Mouse (Mus musculus) right cerebral cortex, postnatal 14 days (tissue): ENCODE measurements around the gene Agmo.

ENCODE experiments used
- DNase-seq: peaks from one replicate; pipeline ENCODE4 v3.0.0; 2022

Gene Agmo

GRCm38 (mm10) chr12:37241566-37242021 is at the start of gene Agmo:
Gene Agmo (plus strand): TSS chr12:37241641.
- DNase-seq, result no peak

GRCm38 (mm10) chr12:37231119-37231518 is 10.3 kb upstream of the Agmo start:
- DNase-seq, result no peak

GRCm38 (mm10) chr12:37240975-37241565 is 371 bp upstream of the Agmo start:
- no peak for DNase-seq

GRCm38 (mm10) chr12:37242484-37242883 is 1.0 kb downstream of the Agmo start:
- DNase-seq, result no peak

GRCm38 (mm10) chr12:37244876-37245275 is 3.4 kb downstream of the Agmo start:
- DNase-seq, result no peak

GRCm38 (mm10) chr12:37251688-37252087 is 10.2 kb downstream of the Agmo start:
- DNase-seq, result no peak

- DNase-seq, result no peak
Measured at GRCm38 (mm10) chr12:37257099-37257498, 15.7 kb downstream of the Agmo start.

- DNase-seq, result no peak
Measured at GRCm38 (mm10) chr12:37259771-37260528, 18.5 kb downstream of the Agmo start.

GRCm38 (mm10) chr12:37263685-37264084 is 22.2 kb downstream of the Agmo start:
- DNase-seq, result no peak

- no peak for DNase-seq
Measured at GRCm38 (mm10) chr12:37268636-37269152, 27.3 kb downstream of the Agmo start.

- no peak for DNase-seq
Measured at GRCm38 (mm10) chr12:37272660-37273059, 31.2 kb downstream of the Agmo start.

GRCm38 (mm10) chr12:37273964-37274657 is 32.7 kb downstream of the Agmo start:
- no peak for DNase-seq

- DNase-seq, result no peak
Measured at GRCm38 (mm10) chr12:37274658-37275019, 33.2 kb downstream of the Agmo start.

GRCm38 (mm10) chr12:37306956-37307466 is 65.6 kb downstream of the Agmo start:
- no peak for DNase-seq

- no peak for DNase-seq
Measured at GRCm38 (mm10) chr12:37310786-37311185, 69.3 kb downstream of the Agmo start.

GRCm38 (mm10) chr12:37322860-37323259 is 81.4 kb downstream of the Agmo start:
- no peak for DNase-seq

- no peak for DNase-seq
Measured at GRCm38 (mm10) chr12:37334987-37335386, 93.5 kb downstream of the Agmo start.

GRCm38 (mm10) chr12:37344225-37344624 is 102.8 kb downstream of the Agmo start:
- no peak for DNase-seq

GRCm38 (mm10) chr12:37345696-37346095 is 104.3 kb downstream of the Agmo start:
- DNase-seq, result no peak

GRCm38 (mm10) chr12:37392316-37392715 is 150.9 kb downstream of the Agmo start:
- DNase-seq, result no peak

GRCm38 (mm10) chr12:37402541-37402940 is 161.1 kb downstream of the Agmo start:
- no peak for DNase-seq

GRCm38 (mm10) chr12:37426350-37426749 is 184.9 kb downstream of the Agmo start:
- DNase-seq, result no peak

GRCm38 (mm10) chr12:37426750-37427149 is 185.3 kb downstream of the Agmo start:
- DNase-seq, result no peak
